Mouse (Mus musculus) spleen, adult 2 months (tissue): ENCODE measurements around the gene Slc20a1.

Experiments used
- CTCF ChIP-seq: fragments of 200-500 bp; IDR thresholded peaks from 2 replicates; pipeline ENCODE4 v1.5.1; 2011; ENCODE audit warnings: mild to moderate bottlenecking, inconsistent platforms; ENCODE audit not compliant: insufficient read depth, insufficient read length, insufficient replicate concordance; ENCODE audit errors: extremely low read depth
- POLR2A ChIP-seq: fragments of 200-500 bp; IDR thresholded peaks from 2 replicates; pipeline ENCODE4 v1.6.1; 2011; ENCODE audit warnings: low read depth, low read length, inconsistent platforms

DNA sequence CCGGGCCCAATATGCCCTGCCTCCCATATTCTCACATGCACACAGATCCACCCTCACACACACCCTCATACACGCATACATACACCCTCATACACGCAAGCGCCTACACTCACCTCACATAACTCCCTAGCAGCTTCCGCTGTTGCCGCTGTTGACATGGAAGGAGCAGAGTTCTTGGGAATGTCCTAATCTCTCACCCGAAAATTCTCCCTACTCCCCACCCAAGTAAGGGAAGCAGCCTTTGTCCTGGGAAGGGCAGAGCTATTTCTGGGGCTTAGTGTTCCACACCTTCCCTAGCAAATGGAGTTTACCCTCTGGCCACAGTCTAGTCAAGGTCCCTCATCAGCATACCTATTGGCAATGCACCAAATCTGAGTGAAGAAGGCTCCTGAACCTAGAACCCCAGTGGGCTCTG is 49.1 kb downstream of the Slc20a1 start:
- no peak for TF ChIP-seq POLR2A
- TF ChIP-seq CTCF: no peak
